25 mouse cellular contexts compared by ENCODE assay signal in the genomic region with DNA sequence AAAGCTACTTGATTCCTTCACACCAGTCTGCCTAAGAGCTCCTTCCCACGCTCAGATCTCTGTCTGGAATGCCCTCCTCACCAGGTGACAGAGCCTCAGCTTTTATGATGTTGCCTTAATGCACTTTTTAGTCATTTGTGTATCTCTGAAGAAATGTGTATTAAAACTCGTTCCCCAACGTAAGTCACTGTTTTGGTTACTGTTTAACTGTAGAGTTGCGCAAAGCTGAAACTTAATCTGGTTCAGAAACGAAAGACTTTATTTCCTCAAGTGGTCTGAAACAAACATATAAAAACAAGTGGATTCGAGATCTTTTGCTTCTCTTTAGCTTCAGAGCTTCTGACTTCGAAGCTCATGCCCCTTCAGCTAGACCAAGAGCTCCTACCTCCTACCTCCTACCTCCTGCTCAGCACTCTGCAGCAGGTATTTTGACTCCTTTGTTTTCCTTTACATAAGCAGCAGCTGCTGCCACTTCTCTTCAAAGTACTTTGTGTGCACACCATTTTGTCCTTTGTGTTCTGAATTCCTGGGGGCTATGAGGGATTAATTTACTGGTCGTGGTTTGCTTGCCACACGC.
DNase-seq lines count a peak whose midpoint lies in the region; ATAC-seq and TF ChIP-seq lines count a peak whose summit lies in the region.
"Had no signal": no experiment of that assay in that cellular context is flagged by ENCODE, and none has a peak within 500 bp of the region (broad histone marks: within the 10 kb centered on the region; RNA-seq: fewer than 3 reads in every experiment).

No protein-coding gene starts in this region.

- H3K27ac ChIP-seq in embryonic facial prominence, embryonic 14.5 days (replicated peaks; ENCODE audit: low read depth, low read length): no peak overlapping the region
- H3K27ac ChIP-seq in embryonic facial prominence, embryonic 10.5 days (replicated peaks): no peak overlapping the region
- no peak overlapping the region for H3K27ac ChIP-seq in kidney, postnatal 0 days
- H3K27ac ChIP-seq in midbrain, embryonic 14.5 days (replicated peaks; ENCODE audit: low read depth, low read length): no peak overlapping the region
- no peak overlapping the region for H3K27ac ChIP-seq in midbrain, postnatal 0 days (ENCODE audit: low read depth, low read length)
- H3K27ac ChIP-seq: hindbrain, embryonic 15.5 days; limb, embryonic 15.5 days; midbrain, embryonic 13.5 days; stomach, postnatal 0 days had no signal

- no peak overlapping the region for H3K9ac ChIP-seq in embryonic facial prominence, embryonic 14.5 days (ENCODE audit: low read depth, low read length)
- no peak overlapping the region for H3K9ac ChIP-seq in kidney, postnatal 0 days (ENCODE audit: low read depth, low read length)
- no peak overlapping the region for H3K9ac ChIP-seq in midbrain, embryonic 14.5 days (replicated peaks; ENCODE audit: low read length)
- H3K9ac ChIP-seq in midbrain, postnatal 0 days (replicated peaks; ENCODE audit: low read length, poor library complexity, severe bottlenecking): no peak overlapping the region
- H3K9ac ChIP-seq: heart, embryonic 12.5 days; hindbrain, embryonic 15.5 days; limb, embryonic 15.5 days; liver, postnatal 0 days; midbrain, embryonic 13.5 days had no signal

- no peaks in the 10 kb centered on the region for H3K9me3 ChIP-seq in embryonic facial prominence, embryonic 14.5 days (ENCODE audit: control insufficient read depth, low read length)
- no peaks in the 10 kb centered on the region for H3K9me3 ChIP-seq in embryonic facial prominence, embryonic 10.5 days
- no peaks in the 10 kb centered on the region for H3K9me3 ChIP-seq in kidney, postnatal 0 days (replicated peaks; ENCODE audit: low read length)
- H3K9me3 ChIP-seq in midbrain, embryonic 14.5 days (ENCODE audit: control insufficient read depth, low read length): no peaks in the 10 kb centered on the region
- H3K9me3 ChIP-seq in midbrain, postnatal 0 days (ENCODE audit: low read length): no peaks in the 10 kb centered on the region
- H3K9me3 ChIP-seq: heart, embryonic 12.5 days; hindbrain, embryonic 15.5 days; limb, embryonic 15.5 days; midbrain, embryonic 13.5 days had no signal

- no peak overlapping the region for H3K4me2 ChIP-seq in embryonic facial prominence, embryonic 14.5 days (ENCODE audit: low read depth, low read length)
- no peak overlapping the region for H3K4me2 ChIP-seq in kidney, postnatal 0 days (ENCODE audit: low read length)
- no peak overlapping the region for H3K4me2 ChIP-seq in midbrain, embryonic 14.5 days (ENCODE audit: low read length)
- H3K4me2 ChIP-seq in midbrain, postnatal 0 days (ENCODE audit: low read depth, low read length, poor library complexity, severe bottlenecking): no peak overlapping the region
- H3K4me2 ChIP-seq: heart, embryonic 12.5 days; hindbrain, embryonic 15.5 days; limb, embryonic 15.5 days; midbrain, embryonic 13.5 days had no signal

- 47% methylated on average over 9 of the region's 9 CpGs for WGBS in embryonic facial prominence, embryonic 14.5 days
- WGBS in embryonic facial prominence, embryonic 10.5 days: 58% methylated on average over 9 of the region's 9 CpGs
- WGBS in kidney, postnatal 0 days: 34% methylated on average over 9 of the region's 9 CpGs
- 64% methylated on average over 9 of the region's 9 CpGs for WGBS in midbrain, embryonic 14.5 days
- 56% methylated on average over 9 of the region's 9 CpGs for WGBS in midbrain, postnatal 0 days

- no peaks in the 10 kb centered on the region for H3K4me1 ChIP-seq in embryonic facial prominence, embryonic 14.5 days (ENCODE audit: control insufficient read depth, insufficient read depth, low read length)
- peaks cover 4% of the 10 kb centered on the region; the same call in 1 of the 2 replicates for H3K4me1 ChIP-seq in embryonic facial prominence, embryonic 10.5 days
- no peaks in the 10 kb centered on the region for H3K4me1 ChIP-seq in kidney, postnatal 0 days (replicated peaks; ENCODE audit: insufficient read depth, low read length)
- no peaks in the 10 kb centered on the region for H3K4me1 ChIP-seq in midbrain, embryonic 14.5 days (ENCODE audit: control insufficient read depth, insufficient read depth, low read length)
- no peaks in the 10 kb centered on the region for H3K4me1 ChIP-seq in midbrain, postnatal 0 days (ENCODE audit: insufficient read depth, low read length)
- H3K4me1 ChIP-seq: heart, embryonic 12.5 days; limb, embryonic 15.5 days had no signal

- DNase-seq in embryonic facial prominence, embryonic 14.5 days (ENCODE audit: low spot score): peak; percentile 41
- no peak for DNase-seq in embryonic facial prominence, embryonic 10.5 days (ENCODE audit: low spot score)
- peak; percentile 3 for DNase-seq in kidney, postnatal 0 days (ENCODE audit: low spot score)
- no peak for DNase-seq in kidney, adult 11 months
- peak; percentile 14 for DNase-seq in midbrain, embryonic 14.5 days
- DNase-seq in midbrain, postnatal 0 days (ENCODE audit: low spot score): no peak
- peak; percentile 10 for DNase-seq in lung, postnatal 25 days (ENCODE audit: low spot score)
- no peak for DNase-seq in cerebellum, adult 9-11 months
- DNase-seq: adrenal gland, postnatal 25 days; cerebellum, adult 11-12 months; cerebellum, postnatal 25 days; gastrocnemius, postnatal 10 days; heart, adult 11 months; kidney, adult 18-20 months; kidney, postnatal 25 days; liver, postnatal 0 days; retina, postnatal 1 day; right cerebral cortex, postnatal 4 days had no signal

- peak; percentile 68; the same call in 1 of the 2 replicates for ATAC-seq in embryonic facial prominence, embryonic 14.5 days (ENCODE audit: low read depth)
- no peak for ATAC-seq in kidney, postnatal 0 days (replicated peaks; ENCODE audit: low FRiP score, low read depth)
- ATAC-seq in midbrain, embryonic 14.5 days (ENCODE audit: low FRiP score, low TSS enrichment): no peak
- no peak for ATAC-seq in midbrain, postnatal 0 days (ENCODE audit: low FRiP score)
- ATAC-seq: CD4-positive, CD25-positive, alpha-beta regulatory T cell, adult 4 months; liver, postnatal 0 days; midbrain, embryonic 13.5 days had no signal

- TF ChIP-seq CTCF in kidney, postnatal 0 days (IDR thresholded peaks at IDR 0.05; ENCODE audit: low read depth): no peak
- TF ChIP-seq CTCF in midbrain, postnatal 0 days (IDR thresholded peaks at IDR 0.05): no peak

- H3K27me3 ChIP-seq in embryonic facial prominence, embryonic 14.5 days (replicated peaks; ENCODE audit: control insufficient read depth, insufficient read depth, low read length): no peaks in the 10 kb centered on the region
- no peaks in the 10 kb centered on the region for H3K27me3 ChIP-seq in embryonic facial prominence, embryonic 10.5 days (replicated peaks; ENCODE audit: low read depth, poor library complexity, severe bottlenecking)
- no peaks in the 10 kb centered on the region for H3K27me3 ChIP-seq in kidney, postnatal 0 days (ENCODE audit: insufficient read depth, low read length)
- H3K27me3 ChIP-seq in midbrain, embryonic 14.5 days (ENCODE audit: control insufficient read depth, insufficient read depth, low read length): no peaks in the 10 kb centered on the region
- no peaks in the 10 kb centered on the region for H3K27me3 ChIP-seq in midbrain, postnatal 0 days (ENCODE audit: insufficient read depth, low read length)
- H3K27me3 ChIP-seq: heart, embryonic 12.5 days; hindbrain, embryonic 15.5 days; limb, embryonic 15.5 days; midbrain, embryonic 13.5 days had no signal

- no peak overlapping the region for H3K4me3 ChIP-seq in embryonic facial prominence, embryonic 14.5 days (ENCODE audit: low read depth, low read length)
- H3K4me3 ChIP-seq in embryonic facial prominence, embryonic 10.5 days: no peak overlapping the region
- H3K4me3 ChIP-seq in kidney, postnatal 0 days (replicated peaks; ENCODE audit: low read depth, low read length): no peak overlapping the region
- no peak overlapping the region for H3K4me3 ChIP-seq in midbrain, embryonic 14.5 days (replicated peaks; ENCODE audit: low read depth, low read length)
- H3K4me3 ChIP-seq in midbrain, postnatal 0 days (ENCODE audit: low read depth, low read length): no peak overlapping the region
- H3K4me3 ChIP-seq: erythroblast, embryonic 14.5 days; heart, embryonic 12.5 days; hindbrain, embryonic 15.5 days; limb, embryonic 15.5 days; midbrain, embryonic 13.5 days had no signal

- H3K36me3 ChIP-seq in embryonic facial prominence, embryonic 14.5 days (ENCODE audit: control insufficient read depth, insufficient read depth, low read length): no peaks in the 10 kb centered on the region
- no peaks in the 10 kb centered on the region for H3K36me3 ChIP-seq in embryonic facial prominence, embryonic 10.5 days (replicated peaks)
- H3K36me3 ChIP-seq in kidney, postnatal 0 days (ENCODE audit: insufficient read depth, low read length): no peaks in the 10 kb centered on the region
- no peaks in the 10 kb centered on the region for H3K36me3 ChIP-seq in midbrain, embryonic 14.5 days (ENCODE audit: control insufficient read depth, insufficient read depth, low read length)
- H3K36me3 ChIP-seq in midbrain, postnatal 0 days (ENCODE audit: insufficient read depth, low read length): no peaks in the 10 kb centered on the region
- H3K36me3 ChIP-seq: heart, embryonic 12.5 days; hindbrain, embryonic 15.5 days; limb, embryonic 15.5 days; midbrain, embryonic 13.5 days had no signal

Comparison
In these comparisons a context has a peak if more than half of its experiments do, and no peak if none do; other contexts are left out.
1. DNase-seq: peak in embryonic facial prominence, embryonic 14.5 days (single experiment), kidney, postnatal 0 days (single experiment), midbrain, embryonic 14.5 days (single experiment) and lung, postnatal 25 days (single experiment); none in embryonic facial prominence, embryonic 10.5 days (single experiment), kidney, adult 11 months (single experiment), midbrain, postnatal 0 days (single experiment) and cerebellum, adult 9-11 months (single experiment).